ENCODE assay signal across 17 mouse cellular contexts in the genomic region with DNA sequence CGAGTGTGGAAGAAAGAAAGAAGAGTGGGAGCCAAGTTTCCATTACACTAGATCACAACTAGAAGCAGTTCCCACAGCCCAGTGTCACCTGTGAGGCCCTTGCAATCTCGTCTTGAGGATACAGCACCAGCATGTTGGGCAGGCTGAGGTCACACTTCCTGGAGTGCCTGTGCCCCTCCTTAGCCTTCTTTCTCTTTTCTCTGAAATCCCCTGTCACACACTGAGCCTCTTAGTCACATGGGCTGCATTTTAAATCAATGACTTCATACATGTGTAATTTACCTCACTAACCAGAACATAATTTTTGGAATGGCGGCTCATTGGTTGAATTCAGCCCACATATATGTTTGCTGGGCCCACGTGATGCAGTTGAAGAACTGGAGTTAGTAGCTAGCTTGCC. TPM values are rescaled to one million over a fixed set of nuclear protein-coding genes. Genes with fewer than 3 reads are reported as not detected.
DNase-seq lines count a peak whose midpoint lies in the region; ATAC-seq and TF ChIP-seq lines count a peak whose summit lies in the region.
"Had no signal": no experiment of that assay in that cellular context is flagged by ENCODE, and none has a peak within 500 bp of the region (broad histone marks: within the 10 kb centered on the region; RNA-seq: fewer than 3 reads in every experiment).

No protein-coding gene starts in this region.

- no peaks in the 10 kb centered on the region for H3K27me3 ChIP-seq in midbrain, embryonic 14.5 days (ENCODE audit: control insufficient read depth, insufficient read depth, low read length)
- H3K27me3 ChIP-seq: embryonic facial prominence, embryonic 15.5 days; forebrain, embryonic 12.5 days; hindbrain, embryonic 15.5 days had no signal

- no peak for TF ChIP-seq CTCF in embryonic fibroblast, embryonic 13.5 days (IDR thresholded peaks at IDR 0.05; ENCODE audit: borderline replicate concordance, insufficient read depth, low read length)

- no peak overlapping the region for H3K9ac ChIP-seq in midbrain, embryonic 14.5 days (replicated peaks; ENCODE audit: low read length)
- H3K9ac ChIP-seq: embryonic facial prominence, embryonic 15.5 days; forebrain, embryonic 12.5 days; hindbrain, embryonic 15.5 days; liver, postnatal 0 days had no signal

- 85% methylated on average over 4 of the region's 4 CpGs for WGBS in midbrain, embryonic 14.5 days

- no peak for ATAC-seq in midbrain, embryonic 14.5 days (ENCODE audit: low FRiP score, low TSS enrichment)
- ATAC-seq: liver, postnatal 0 days had no signal

- H3K27ac ChIP-seq in embryonic fibroblast, embryonic 13.5 days (ENCODE audit: insufficient read depth, low read length) = peak overlapping the region; percentile 100
- H3K27ac ChIP-seq in midbrain, embryonic 14.5 days (replicated peaks; ENCODE audit: low read depth, low read length) = no peak overlapping the region
- H3K27ac ChIP-seq: forebrain, embryonic 12.5 days; hindbrain, embryonic 15.5 days had no signal

- H3K4me1 ChIP-seq in embryonic fibroblast, embryonic 13.5 days (ENCODE audit: control insufficient read depth, insufficient read depth, low read length) = peaks cover 19% of the 10 kb centered on the region
- H3K4me1 ChIP-seq in midbrain, embryonic 14.5 days (ENCODE audit: control insufficient read depth, insufficient read depth, low read length) = no peaks in the 10 kb centered on the region
- H3K4me1 ChIP-seq: forebrain, embryonic 12.5 days; hindbrain, embryonic 15.5 days had no signal

- H3K9me3 ChIP-seq in midbrain, embryonic 14.5 days (ENCODE audit: control insufficient read depth, low read length) = no peaks in the 10 kb centered on the region
- H3K9me3 ChIP-seq: embryonic facial prominence, embryonic 15.5 days; forebrain, embryonic 12.5 days; hindbrain, embryonic 15.5 days had no signal

- no peak for TF ChIP-seq POLR2A in embryonic fibroblast, embryonic 13.5 days (IDR thresholded peaks at IDR 0.05; ENCODE audit: low read depth, low read length)

- no peaks in the 10 kb centered on the region for H3K36me3 ChIP-seq in midbrain, embryonic 14.5 days (ENCODE audit: control insufficient read depth, insufficient read depth, low read length)
- H3K36me3 ChIP-seq: embryonic facial prominence, embryonic 15.5 days; forebrain, embryonic 12.5 days; hindbrain, embryonic 15.5 days had no signal

- H3K4me3 ChIP-seq in embryonic fibroblast, embryonic 13.5 days (ENCODE audit: insufficient read depth, low read length) = no peak overlapping the region
- no peak overlapping the region for H3K4me3 ChIP-seq in midbrain, embryonic 14.5 days (replicated peaks; ENCODE audit: low read depth, low read length)
- H3K4me3 ChIP-seq: embryonic facial prominence, embryonic 15.5 days; forebrain, embryonic 12.5 days; hindbrain, embryonic 15.5 days had no signal

- peak; percentile 23 for DNase-seq in testis, postnatal 10 days (ENCODE audit: low spot score)
- DNase-seq in testis, postnatal 14 days (ENCODE audit: low spot score) = no peak
- DNase-seq in CD4-positive, CD25-positive, alpha-beta regulatory T cell, adult 2 months (ENCODE audit: low read depth, low spot score) = peak; percentile 78
- DNase-seq in thymus, postnatal 4 days = peak; percentile 37
- no peak for DNase-seq in cerebellum, postnatal 10 days
- no peak for DNase-seq in midbrain, embryonic 14.5 days
- DNase-seq: cerebellum, adult 9-10 months; gastrocnemius, postnatal 36 days; kidney, adult 2 months; kidney, postnatal 25 days; liver, postnatal 0 days; right cerebral cortex, postnatal 4 days had no signal

- no peak overlapping the region for H3K4me2 ChIP-seq in midbrain, embryonic 14.5 days (ENCODE audit: low read length)
- H3K4me2 ChIP-seq: embryonic facial prominence, embryonic 15.5 days; forebrain, embryonic 12.5 days; heart, embryonic 11.5 days; hindbrain, embryonic 15.5 days had no signal

RNA-seq across cellular contexts. Expression of gene Filip1l, which starts 50.0 kb away (rescaled TPM):
- polyA plus RNA-seq in embryonic fibroblast, embryonic 13.5 days (2011; ENCODE audit: insufficient read length, low read depth, missing spikeins) = 138 and 223 TPM in 2 replicates
- polyA plus RNA-seq in midbrain, embryonic 14.5 days (2014; fragmentation: Nextera tagmentation; extraction: Ambion mirVana) = 1.4 and 3.0 TPM in 2 replicates

Comparison
In these comparisons a context has a peak if more than half of its experiments do, and no peak if none do; other contexts are left out.
1. DNase-seq: peak in testis, postnatal 10 days (single experiment), CD4-positive, CD25-positive, alpha-beta regulatory T cell, adult 2 months (single experiment) and thymus, postnatal 4 days (single experiment); none in testis, postnatal 14 days (single experiment), cerebellum, postnatal 10 days (0 of 2) and midbrain, embryonic 14.5 days (single experiment).
2. RNA of gene Filip1l, which starts 50.0 kb away (polyA plus RNA-seq): 138 to 223 TPM in embryonic fibroblast, embryonic 13.5 days; 1.4 to 3.0 TPM in midbrain, embryonic 14.5 days; every median in the first group is over 10 times any median in the second.